Mouse (Mus musculus): Measurements from ENCODE around the gene A830005F24Rik.

DNA sequence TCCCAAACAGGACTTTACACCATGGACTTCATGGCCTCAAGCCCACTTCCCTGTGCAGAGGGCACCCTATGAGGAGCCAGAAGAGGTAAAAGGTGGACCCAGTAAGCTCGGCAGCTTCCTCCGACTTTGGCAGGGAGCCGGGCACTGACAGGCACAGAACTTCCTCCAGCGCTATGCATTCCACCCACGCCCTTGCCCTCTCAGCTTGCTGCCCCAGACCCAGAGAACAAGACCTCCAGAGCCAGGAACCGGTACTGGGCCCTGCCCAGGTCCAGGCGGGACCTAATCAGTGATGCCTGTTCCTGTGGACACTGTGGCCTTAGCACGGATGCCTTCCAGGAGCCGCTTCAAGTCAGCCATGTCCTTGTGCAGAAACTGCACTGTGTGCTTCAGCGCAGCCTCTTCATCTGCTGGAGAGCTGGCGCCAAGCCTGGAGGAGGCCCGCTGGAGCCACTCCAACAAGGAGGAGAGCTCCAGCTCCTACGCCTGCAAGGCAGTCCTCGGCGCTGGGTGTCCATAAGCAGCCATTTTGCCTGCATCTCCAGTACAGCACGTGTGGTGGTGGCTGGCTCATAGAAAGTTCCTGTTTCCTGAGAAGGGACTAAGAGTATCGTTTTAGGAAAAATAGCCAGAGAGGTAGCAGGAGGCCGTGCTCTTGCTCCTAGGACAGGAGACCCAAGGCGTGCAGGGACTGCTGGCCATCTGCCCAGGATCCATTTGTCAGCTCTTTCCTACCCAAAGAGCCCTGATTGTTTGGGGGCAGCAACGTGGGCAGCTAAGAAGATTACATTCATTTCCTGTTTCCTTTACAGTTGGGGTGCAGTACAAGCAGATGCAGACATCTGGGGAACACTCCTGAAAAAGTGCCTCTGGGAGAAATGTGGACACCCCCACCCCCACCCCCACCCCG, 39.1 kb downstream of the A830005F24Rik start:
- no peak for TF ChIP-seq ZNF384 (IDR thresholded peaks at IDR 0.05; ENCODE audit: low read depth, low read length)
- no peak for TF ChIP-seq MAFK (IDR thresholded peaks at IDR 0.05; ENCODE audit: insufficient read depth, low read depth, low read length)
- no peak for TF ChIP-seq CHD2 (IDR thresholded peaks at IDR 0.05; ENCODE audit: low read depth, low read length)
